35 mouse cellular contexts compared by ENCODE assay signal in the genomic region with DNA sequence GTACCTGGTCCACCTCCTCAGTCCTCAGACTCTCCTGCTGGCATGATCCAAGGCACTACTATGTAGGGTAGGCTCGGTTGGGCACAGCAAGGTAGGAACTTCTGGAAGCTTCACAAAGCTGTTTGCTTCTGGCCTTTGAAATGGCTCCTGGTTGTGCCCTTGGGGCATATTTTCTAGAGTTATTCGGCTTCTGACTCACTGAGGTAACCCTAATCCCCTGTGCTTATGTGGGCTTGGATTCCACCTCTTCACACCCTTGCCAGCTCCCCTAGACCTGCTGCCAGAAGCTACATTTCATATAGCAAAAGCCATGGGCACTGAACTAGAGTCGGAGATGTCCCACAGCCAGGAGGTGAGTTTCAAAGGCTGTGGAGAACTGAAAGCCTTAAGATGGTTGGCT.
"Had no signal": no experiment of that assay in that cellular context is flagged by ENCODE, and none has a peak within 500 bp of the region (broad histone marks: within the 10 kb centered on the region; RNA-seq: fewer than 3 reads in every experiment).

No protein-coding gene starts in this region.

- H3K4me3 ChIP-seq: heart, embryonic 10.5 days; heart, embryonic 12.5 days; heart, embryonic 13.5 days; heart, embryonic 15.5 days; hindbrain, embryonic 10.5 days; hindbrain, embryonic 12.5 days; hindbrain, embryonic 13.5 days; hindbrain, embryonic 15.5 days; intestine, embryonic 15.5 days; layer of hippocampus, adult 2 months; left cerebral cortex, adult 2 months had no signal

- H3K9ac ChIP-seq: heart, embryonic 12.5 days; heart, embryonic 13.5 days; heart, embryonic 15.5 days; hindbrain, embryonic 12.5 days; hindbrain, embryonic 13.5 days; hindbrain, embryonic 14.5 days; hindbrain, embryonic 15.5 days; intestine, embryonic 15.5 days had no signal

- H3K4me2 ChIP-seq: heart, embryonic 11.5 days; heart, embryonic 12.5 days; heart, embryonic 13.5 days; heart, embryonic 15.5 days; hindbrain, embryonic 12.5 days; hindbrain, embryonic 13.5 days; hindbrain, embryonic 14.5 days; hindbrain, embryonic 15.5 days; intestine, embryonic 15.5 days had no signal

- H3K9me3 ChIP-seq: heart, embryonic 10.5 days; heart, embryonic 15.5 days; hindbrain, embryonic 12.5 days; intestine, embryonic 15.5 days had no signal

- ATAC-seq: hindbrain, embryonic 16.5 days; hindbrain, postnatal 0 days; inflammation-experienced regulatory T-cells, adult 6 months; intestine, embryonic 15.5 days; intestine, embryonic 16.5 days; intestine, postnatal 0 days had no signal

- H3K27me3 ChIP-seq: heart, embryonic 12.5 days; heart, embryonic 13.5 days; heart, embryonic 15.5 days; hindbrain, embryonic 12.5 days; hindbrain, embryonic 13.5 days; hindbrain, embryonic 15.5 days; intestine, embryonic 15.5 days had no signal

- H3K27ac ChIP-seq: heart, embryonic 10.5 days; heart, embryonic 13.5 days; heart, embryonic 15.5 days; hindbrain, embryonic 10.5 days; hindbrain, embryonic 12.5 days; hindbrain, embryonic 13.5 days; hindbrain, embryonic 14.5 days; hindbrain, embryonic 15.5 days; hindbrain, postnatal 0 days; intestine, embryonic 15.5 days; kidney, postnatal 0 days; layer of hippocampus, adult 2 months; left cerebral cortex, adult 2 months had no signal

- H3K4me1 ChIP-seq: hindbrain, embryonic 10.5 days; hindbrain, embryonic 12.5 days; hindbrain, embryonic 13.5 days; hindbrain, embryonic 15.5 days; intestine, embryonic 15.5 days had no signal

- DNase-seq: heart, postnatal 10 days; heart, postnatal 14 days; heart, postnatal 36 days; heart, postnatal 4 days; kidney, adult 11 months; kidney, adult 18-20 months; kidney, adult 2 months; kidney, adult 8-10 months; kidney, adult 9 months; kidney, postnatal 10 days; kidney, postnatal 14 days; kidney, postnatal 25 days; kidney, postnatal 36 days; kidney, postnatal 4 days; layer of hippocampus, adult 9-11 months; layer of hippocampus, postnatal 36 days had no signal

- H3K36me3 ChIP-seq: heart, embryonic 10.5 days; heart, embryonic 12.5 days; heart, embryonic 13.5 days; heart, embryonic 15.5 days; hindbrain, embryonic 10.5 days; hindbrain, embryonic 12.5 days; hindbrain, embryonic 13.5 days; hindbrain, embryonic 15.5 days; intestine, embryonic 15.5 days had no signal
